15 mouse cellular contexts compared by ENCODE assay signal in the genomic region with DNA sequence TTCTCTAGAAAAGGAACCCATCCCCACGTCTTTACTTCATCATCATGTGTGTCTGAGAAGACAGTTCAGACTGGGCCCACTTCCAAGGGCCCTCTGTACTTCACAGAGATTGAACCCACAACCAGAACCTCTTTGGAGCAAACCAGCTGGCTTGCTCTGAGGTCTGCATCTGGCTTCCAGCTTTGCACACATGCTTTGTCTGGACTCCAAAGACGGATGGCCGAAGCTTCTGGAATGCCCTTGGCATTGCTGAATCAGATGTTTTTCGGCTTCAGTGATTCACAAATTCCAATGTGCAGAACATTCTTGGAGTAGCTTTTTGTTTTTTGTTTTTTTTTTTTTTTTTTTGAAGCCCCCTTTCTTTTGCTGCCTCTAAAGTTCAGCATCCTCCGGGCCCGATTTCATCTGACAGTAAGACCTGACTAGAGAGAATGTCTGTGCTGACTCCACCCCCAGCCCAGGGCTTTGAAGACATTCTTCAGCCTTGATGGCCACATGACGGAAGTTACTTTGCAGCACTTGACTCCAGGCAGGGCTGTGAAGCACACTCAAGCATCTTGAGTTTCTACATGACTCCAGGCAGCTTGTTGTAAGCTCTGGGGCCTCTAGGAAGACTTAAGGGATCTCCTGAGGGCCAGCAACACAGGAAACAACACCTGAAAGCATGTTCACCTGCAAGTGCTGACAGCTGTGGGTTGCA.
A peak's percentile ranks its signal among the peaks of the same experiment; 100 is the strongest.
DNase-seq lines count a peak whose midpoint lies in the region; ATAC-seq lines count a peak whose summit lies in the region.
"Had no signal": no experiment of that assay in that cellular context is flagged by ENCODE, and none has a peak within 500 bp of the region (broad histone marks: within the 10 kb centered on the region; RNA-seq: fewer than 3 reads in every experiment).

No protein-coding gene starts in this region.

- ATAC-seq in inflammation-experienced regulatory T-cells, adult 6 months, result no peak
- ATAC-seq: forebrain, embryonic 15.5 days; midbrain, embryonic 16.5 days had no signal

- DNase-seq in adrenal gland, adult 2 months, result peak; percentile 67
- DNase-seq in adrenal gland, postnatal 4 days (ENCODE audit: low spot score in 2 of 2), result no peak
- peak; percentile 41 for DNase-seq in kidney, postnatal 10 days
- DNase-seq in kidney, adult 8-10 months, result no peak
- peak; percentile 40 to 49 for DNase-seq in adrenal gland, postnatal 36 days
- peak; percentile 68 for DNase-seq in lung, postnatal 10 days
- no peak for DNase-seq in embryo, embryonic 11 days
- DNase-seq: cerebellum, adult 8-10 months; gastrocnemius, adult 2 months; heart, postnatal 4 days; liver; thymus, postnatal 4 days had no signal

Comparison
In these comparisons a context has a peak if more than half of its experiments do, and no peak if none do; other contexts are left out.
1. DNase-seq: peak in adrenal gland, adult 2 months (single experiment), kidney, postnatal 10 days (single experiment), adrenal gland, postnatal 36 days (2 of 2) and lung, postnatal 10 days (single experiment); none in adrenal gland, postnatal 4 days (0 of 2), kidney, adult 8-10 months (0 of 2) and embryo, embryonic 11 days (single experiment).